Mouse (Mus musculus): Measurements from ENCODE around the gene Eef2k. TPM values are rescaled to one million over a fixed set of nuclear protein-coding genes. Genes with fewer than 3 reads are reported as not detected.

Gene Eef2k
- polyA plus RNA-seq, 1 experiment from 2014 or later = 15.0 TPM

DNA sequence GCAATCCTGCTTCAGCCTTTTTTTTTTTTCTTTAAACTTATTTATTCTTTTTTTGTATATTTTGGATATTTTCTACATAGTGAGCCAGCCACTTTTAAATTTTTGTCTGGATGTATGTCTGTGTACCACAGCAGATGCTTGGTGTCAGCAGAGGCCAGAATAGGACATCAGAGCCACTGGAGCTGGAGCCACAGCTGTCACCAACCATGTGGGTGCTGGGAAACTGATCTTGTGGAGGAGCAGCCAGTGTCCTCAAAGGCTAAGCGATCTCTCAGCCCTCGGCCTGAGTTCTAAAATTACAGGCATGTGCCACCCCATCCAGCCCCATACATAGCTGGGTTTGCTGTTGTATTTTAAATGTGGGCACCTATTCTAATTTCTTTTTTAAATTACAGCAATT is 2.8 kb upstream of the Eef2k start:
- Histone ChIP-seq H3K9me3 (ENCODE audit: control insufficient read depth, low read length) (no peaks in the 10 kb centered on the region), H3K27ac (no peak overlapping the region), H3K27me3 (ENCODE audit: control insufficient read depth, insufficient read depth, low read length) (no peaks in the 10 kb centered on the region), H3K36me3 (replicated peaks; ENCODE audit: control insufficient read depth, insufficient read depth) (no peaks in the 10 kb centered on the region), H3K4me2 (replicated peaks) (no peak overlapping the region), H3K4me1 (replicated peaks; ENCODE audit: control insufficient read depth, insufficient read depth, low read length) (peaks cover 7% of the 10 kb centered on the region), H3K4me3 (replicated peaks; ENCODE audit: low read length) (no peak overlapping the region), H3K9ac (no peak overlapping the region)
- WGBS = 80% methylated on average over 2 of the region's 2 CpGs
- ATAC-seq (ENCODE audit: low FRiP score) = no peak
- DNase-seq (ENCODE audit: low spot score) = no peak

DNA sequence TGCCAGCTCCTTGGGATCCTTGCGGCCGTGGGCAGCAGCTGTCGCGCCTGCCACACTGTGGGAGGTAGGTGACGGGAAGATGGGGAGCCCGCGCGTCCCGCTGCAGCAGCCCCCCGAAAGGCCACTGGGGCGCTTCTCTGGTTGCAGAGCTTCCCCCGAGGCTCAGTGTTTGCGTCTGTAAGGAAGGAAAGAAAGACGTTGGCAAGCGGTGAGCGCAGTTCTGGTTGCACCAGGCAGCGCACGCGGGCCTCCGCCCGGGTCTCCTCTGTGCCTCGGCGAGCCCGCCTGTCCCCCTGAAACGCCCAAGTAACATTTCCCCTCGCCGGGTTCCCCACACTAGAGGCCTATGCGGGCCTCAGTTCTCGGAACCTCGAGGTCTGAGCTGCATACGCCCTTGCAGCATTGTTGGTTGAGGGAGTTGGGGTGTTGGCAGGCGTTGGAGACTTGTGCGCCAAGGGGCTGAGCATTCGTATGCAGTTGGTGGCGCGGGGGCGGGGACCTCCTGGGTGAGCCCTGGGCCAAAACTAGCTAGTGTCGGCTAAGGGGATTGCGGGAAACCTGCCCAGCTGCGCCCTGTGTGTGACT is 498 bp downstream of the Eef2k start:
- H3K4me3 ChIP-seq (replicated peaks; ENCODE audit: low read length) = peak overlapping the region; percentile 56
- H3K4me1 ChIP-seq (replicated peaks; ENCODE audit: control insufficient read depth, insufficient read depth, low read length) = peaks cover 12% of the 10 kb centered on the region
- no peaks in the 10 kb centered on the region for H3K27me3 ChIP-seq (ENCODE audit: control insufficient read depth, insufficient read depth, low read length)
- under 1% methylated on average over 40 of the region's 40 CpGs for WGBS
- H3K4me2 ChIP-seq (replicated peaks) = peak overlapping the region; percentile 64
- DNase-seq (ENCODE audit: low spot score) (peak; percentile 69), ATAC-seq (ENCODE audit: low FRiP score) (peak; percentile 80)
- peak overlapping the region; percentile 91 for H3K27ac ChIP-seq
- H3K9me3 ChIP-seq (ENCODE audit: control insufficient read depth, low read length) = no peaks in the 10 kb centered on the region
- H3K9ac ChIP-seq = peak overlapping the region; percentile 78
- no peaks in the 10 kb centered on the region for H3K36me3 ChIP-seq (replicated peaks; ENCODE audit: control insufficient read depth, insufficient read depth)

GRCm38 (mm10) chr7:120843852-120844435 is 1.3 kb downstream of the Eef2k start:
- H3K27ac ChIP-seq = peak overlapping the region; percentile 91
- under 1% methylated on average over 16 of the region's 16 CpGs for WGBS
- peak overlapping the region; percentile 56 for H3K4me3 ChIP-seq (replicated peaks; ENCODE audit: low read length)
- peak overlapping the region; percentile 78 for H3K9ac ChIP-seq
- no peaks in the 10 kb centered on the region for H3K9me3 ChIP-seq (ENCODE audit: control insufficient read depth, low read length)
- peak overlapping the region; percentile 64 for H3K4me2 ChIP-seq (replicated peaks)
- DNase-seq (ENCODE audit: low spot score) = peak; percentile 45
- no peaks in the 10 kb centered on the region for H3K27me3 ChIP-seq (ENCODE audit: control insufficient read depth, insufficient read depth, low read length)
- no peaks in the 10 kb centered on the region for H3K36me3 ChIP-seq (replicated peaks; ENCODE audit: control insufficient read depth, insufficient read depth)
- peaks cover 12% of the 10 kb centered on the region for H3K4me1 ChIP-seq (replicated peaks; ENCODE audit: control insufficient read depth, insufficient read depth, low read length)
- ATAC-seq (ENCODE audit: low FRiP score) = peak; percentile 15; the same call in 1 of the 2 replicates

GRCm38 (mm10) chr7:120844689-120845088 is 2.1 kb downstream of the Eef2k start:
- 0 out of 2 replicates have a peak overlapping the region, but pooled peaks have one; percentile 91 for H3K27ac ChIP-seq
- peak overlapping the region; percentile 56 for H3K4me3 ChIP-seq (replicated peaks; ENCODE audit: low read length)
- H3K9me3 ChIP-seq (ENCODE audit: control insufficient read depth, low read length) = no peaks in the 10 kb centered on the region
- ATAC-seq (ENCODE audit: low FRiP score) = no peak
- H3K4me2 ChIP-seq (replicated peaks) = peak overlapping the region; percentile 64
- 5% methylated on average over 9 of the region's 9 CpGs for WGBS
- peak overlapping the region; percentile 78 for H3K9ac ChIP-seq
- no peaks in the 10 kb centered on the region for H3K27me3 ChIP-seq (ENCODE audit: control insufficient read depth, insufficient read depth, low read length)
- no peak for DNase-seq (ENCODE audit: low spot score)
- peaks cover 12% of the 10 kb centered on the region for H3K4me1 ChIP-seq (replicated peaks; ENCODE audit: control insufficient read depth, insufficient read depth, low read length)
- no peaks in the 10 kb centered on the region for H3K36me3 ChIP-seq (replicated peaks; ENCODE audit: control insufficient read depth, insufficient read depth)

GRCm38 (mm10) chr7:120848831-120849512 is 6.3 kb downstream of the Eef2k start:
- WGBS = 89% methylated on average over 3 of the region's 3 CpGs
- Histone ChIP-seq H3K4me1 (replicated peaks; ENCODE audit: control insufficient read depth, insufficient read depth, low read length) (peaks cover 27% of the 10 kb centered on the region), H3K4me3 (replicated peaks; ENCODE audit: low read length) (no peak overlapping the region), H3K36me3 (replicated peaks; ENCODE audit: control insufficient read depth, insufficient read depth) (no peaks in the 10 kb centered on the region), H3K9ac (no peak overlapping the region), H3K27me3 (ENCODE audit: control insufficient read depth, insufficient read depth, low read length) (no peaks in the 10 kb centered on the region), H3K9me3 (ENCODE audit: control insufficient read depth, low read length) (no peaks in the 10 kb centered on the region), H3K4me2 (replicated peaks) (no peak overlapping the region), H3K27ac (no peak overlapping the region)
- no peak for ATAC-seq (ENCODE audit: low FRiP score)
- no peak for DNase-seq (ENCODE audit: low spot score)

- Histone ChIP-seq H3K27ac (no peak overlapping the region), H3K27me3 (ENCODE audit: control insufficient read depth, insufficient read depth, low read length) (no peaks in the 10 kb centered on the region), H3K4me1 (replicated peaks; ENCODE audit: control insufficient read depth, insufficient read depth, low read length) (peaks cover 16% of the 10 kb centered on the region; the same call in 1 of the 2 replicates), H3K4me3 (replicated peaks; ENCODE audit: low read length) (no peak overlapping the region), H3K4me2 (replicated peaks) (no peak overlapping the region), H3K9ac (no peak overlapping the region), H3K36me3 (replicated peaks; ENCODE audit: control insufficient read depth, insufficient read depth) (no peaks in the 10 kb centered on the region), H3K9me3 (ENCODE audit: control insufficient read depth, low read length) (no peaks in the 10 kb centered on the region)
- 93% methylated on average over 3 of the region's 3 CpGs for WGBS
- no peak for ATAC-seq (ENCODE audit: low FRiP score)
- no peak for DNase-seq (ENCODE audit: low spot score)
Observed at GRCm38 (mm10) chr7:120850165-120850564, 7.5 kb downstream of the Eef2k start.

DNA sequence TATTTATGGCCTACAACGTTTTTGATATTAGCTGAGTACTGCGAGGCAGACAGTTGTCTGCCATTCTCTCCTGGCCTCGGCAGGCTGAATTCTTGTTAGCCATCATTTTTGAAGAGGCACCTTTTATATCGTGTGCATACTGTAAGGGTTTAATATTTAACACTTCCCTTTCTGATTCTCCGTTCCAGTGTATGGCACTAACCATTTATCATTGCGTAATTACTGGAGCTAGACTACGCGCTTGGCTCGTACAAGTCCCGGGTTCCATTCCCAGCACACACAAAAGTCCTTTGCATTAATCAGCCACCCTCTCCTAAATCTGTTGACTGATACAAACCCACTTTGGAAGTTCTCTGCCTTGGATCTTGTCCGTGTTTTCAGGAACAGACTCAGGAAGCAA is 17.2 kb downstream of the Eef2k start:
- Histone ChIP-seq H3K36me3 (replicated peaks; ENCODE audit: control insufficient read depth, insufficient read depth) (peaks cover 4% of the 10 kb centered on the region; the same call in 1 of the 2 replicates), H3K4me2 (replicated peaks) (no peak overlapping the region), H3K27ac (no peak overlapping the region), H3K4me1 (replicated peaks; ENCODE audit: control insufficient read depth, insufficient read depth, low read length) (peaks cover 7% of the 10 kb centered on the region), H3K27me3 (ENCODE audit: control insufficient read depth, insufficient read depth, low read length) (no peaks in the 10 kb centered on the region), H3K9me3 (ENCODE audit: control insufficient read depth, low read length) (no peaks in the 10 kb centered on the region), H3K9ac (no peak overlapping the region), H3K4me3 (replicated peaks; ENCODE audit: low read length) (no peak overlapping the region)
- no peak for ATAC-seq (ENCODE audit: low FRiP score)
- no peak for DNase-seq (ENCODE audit: low spot score)
- 88% methylated on average over 11 of the region's 11 CpGs for WGBS

DNA sequence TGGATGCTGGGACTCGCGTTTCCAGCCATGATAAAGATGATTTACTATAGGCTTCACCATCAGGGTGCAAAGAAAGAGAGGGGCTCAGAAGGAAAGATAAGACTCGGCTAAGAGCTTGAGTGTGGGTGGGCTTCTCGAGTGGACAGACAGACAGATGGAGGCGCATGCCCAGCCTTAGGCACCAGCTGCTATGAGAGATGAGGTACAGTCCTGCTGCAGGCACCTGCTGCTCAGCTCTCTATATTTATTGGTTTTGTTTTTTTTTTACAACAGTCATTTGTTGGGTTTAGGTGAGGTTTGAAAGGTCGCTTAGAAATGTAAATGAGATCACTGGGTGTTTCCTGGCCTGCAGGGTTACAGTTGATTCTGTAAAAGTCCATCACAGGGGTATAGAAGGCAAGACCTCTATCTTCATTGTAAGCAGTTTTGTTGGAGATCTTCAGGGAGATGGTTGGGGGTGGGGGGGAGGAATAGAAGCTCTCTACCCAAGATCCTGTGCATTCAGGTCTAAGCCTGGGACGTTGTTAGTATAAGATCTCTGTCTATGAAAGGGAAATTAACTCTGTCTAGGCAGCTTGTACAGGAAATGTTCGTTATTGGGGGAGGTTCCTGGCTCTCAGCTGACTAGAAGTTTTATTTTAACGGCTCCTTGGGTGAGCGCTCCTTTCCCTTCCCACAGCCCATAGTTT is 18.3 kb downstream of the Eef2k start:
- no peak overlapping the region for H3K27ac ChIP-seq
- peaks cover 4% of the 10 kb centered on the region; the same call in 1 of the 2 replicates for H3K36me3 ChIP-seq (replicated peaks; ENCODE audit: control insufficient read depth, insufficient read depth)
- no peak for DNase-seq (ENCODE audit: low spot score)
- H3K4me2 ChIP-seq (replicated peaks) = no peak overlapping the region
- 59% methylated on average over 10 of the region's 10 CpGs for WGBS
- H3K9me3 ChIP-seq (ENCODE audit: control insufficient read depth, low read length) = no peaks in the 10 kb centered on the region
- no peak overlapping the region for H3K9ac ChIP-seq
- no peak overlapping the region for H3K4me3 ChIP-seq (replicated peaks; ENCODE audit: low read length)
- H3K27me3 ChIP-seq (ENCODE audit: control insufficient read depth, insufficient read depth, low read length) = no peaks in the 10 kb centered on the region
- peaks cover 15% of the 10 kb centered on the region for H3K4me1 ChIP-seq (replicated peaks; ENCODE audit: control insufficient read depth, insufficient read depth, low read length)
- no peak for ATAC-seq (ENCODE audit: low FRiP score)

DNA sequence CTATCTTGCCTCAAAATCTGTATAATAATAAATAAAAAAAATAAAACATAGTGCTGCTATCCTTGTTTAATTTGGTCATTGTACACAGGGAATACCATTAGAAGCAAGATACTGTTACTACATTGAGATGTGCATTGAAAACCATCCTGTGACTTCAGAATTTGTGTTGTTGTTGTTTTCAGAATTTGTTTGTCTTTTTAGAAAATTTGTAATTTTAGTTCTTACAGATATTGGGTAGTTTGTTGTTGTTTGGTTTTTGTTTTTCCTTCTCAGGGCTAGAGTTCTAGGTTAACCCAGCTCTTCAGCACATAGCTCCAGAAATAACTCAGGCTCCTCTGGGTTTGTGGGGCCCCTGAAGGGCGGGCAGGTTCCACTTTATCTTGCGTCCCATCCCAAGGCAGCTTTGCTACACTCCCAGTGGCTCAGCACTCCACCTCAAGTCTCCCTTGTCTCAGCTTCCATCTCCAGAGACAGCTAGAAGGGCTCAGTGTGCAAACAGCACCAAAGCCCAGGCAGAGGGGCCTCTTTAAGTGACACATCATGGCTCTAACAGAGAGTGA is 18.9 kb downstream of the Eef2k start:
- H3K36me3 ChIP-seq (replicated peaks; ENCODE audit: control insufficient read depth, insufficient read depth) = peaks cover 4% of the 10 kb centered on the region; the same call in 1 of the 2 replicates
- H3K9ac ChIP-seq = no peak overlapping the region
- no peak overlapping the region for H3K4me2 ChIP-seq (replicated peaks)
- no peak overlapping the region for H3K27ac ChIP-seq
- ATAC-seq (ENCODE audit: low FRiP score) = no peak
- no peak for DNase-seq (ENCODE audit: low spot score)
- no peaks in the 10 kb centered on the region for H3K27me3 ChIP-seq (ENCODE audit: control insufficient read depth, insufficient read depth, low read length)
- no peak overlapping the region for H3K4me3 ChIP-seq (replicated peaks; ENCODE audit: low read length)
- H3K9me3 ChIP-seq (ENCODE audit: control insufficient read depth, low read length) = no peaks in the 10 kb centered on the region
- H3K4me1 ChIP-seq (replicated peaks; ENCODE audit: control insufficient read depth, insufficient read depth, low read length) = peaks cover 18% of the 10 kb centered on the region
- 46% methylated on average over 2 of the region's 2 CpGs for WGBS
